Mouse (Mus musculus): ENCODE measurements around the gene Nolc1.
A peak's percentile ranks its signal among the peaks of the same experiment; 100 is the strongest.

Nolc1 gene

GRCm38 (mm10) chr19:46042476-46043011 lies 33.1 kb upstream of the Nolc1 start:
- no peak for DNase-seq (ENCODE audit: low spot score)

DNA sequence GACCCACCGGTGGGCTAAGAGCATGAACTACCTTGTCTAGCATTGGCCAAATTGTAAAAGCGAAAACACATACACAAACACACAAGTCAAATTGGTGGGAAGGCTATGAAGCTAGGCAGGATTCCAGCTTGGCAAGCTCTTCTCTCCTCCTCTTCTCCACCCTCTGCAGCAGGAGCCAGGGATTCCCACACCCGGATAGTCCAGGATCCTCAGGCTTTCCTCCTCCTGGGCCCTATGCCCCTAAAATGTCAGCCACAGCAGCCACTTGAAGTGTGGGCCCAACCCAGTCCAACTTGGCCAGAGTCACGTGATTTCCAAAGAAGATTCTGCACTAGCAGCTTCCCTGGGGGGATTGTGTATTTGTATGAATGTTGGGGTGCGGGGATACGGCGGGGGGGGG lies 32.3 kb upstream of the Nolc1 start:
- DNase-seq (ENCODE audit: low spot score) = no peak

DNA sequence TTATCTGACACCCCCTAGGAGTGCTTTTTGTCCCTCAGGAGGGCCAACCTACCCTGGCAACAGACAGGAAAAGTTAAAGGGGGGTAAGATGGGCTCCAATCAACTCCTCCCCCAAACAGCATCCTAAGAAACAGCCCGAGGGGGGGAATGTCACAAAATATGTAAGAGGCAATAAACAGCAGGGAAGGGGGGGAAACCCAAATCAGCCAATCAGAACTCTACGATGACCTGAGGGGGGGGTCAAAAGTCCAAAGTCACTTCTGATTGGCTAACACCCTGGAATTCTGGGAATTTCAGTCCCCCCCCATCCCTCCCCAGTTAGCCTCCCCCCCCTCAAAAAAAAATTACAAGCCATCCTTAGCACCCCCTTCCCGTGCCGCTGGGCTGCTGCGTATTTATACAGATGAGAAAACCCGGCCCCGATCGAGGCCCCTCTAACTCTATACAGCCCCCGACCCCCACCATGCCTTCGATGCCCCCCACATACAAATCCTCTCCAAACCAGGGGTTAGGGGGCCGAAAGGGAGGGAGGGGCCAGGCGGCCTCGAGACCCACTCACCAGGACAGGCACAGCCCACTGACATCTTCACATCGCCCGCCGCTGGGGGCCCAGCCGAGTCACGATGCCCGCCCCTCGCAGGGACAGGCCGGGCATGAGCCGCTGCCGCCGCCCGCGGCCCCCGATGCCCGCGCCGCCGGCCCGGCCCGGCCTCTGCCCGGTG lies 31.2 kb upstream of the Nolc1 start, which contains the start of gene Pprc1:
Gene Pprc1 (plus strand): TSS at position 616 of the 722 bp plus-strand sequence.
- DNase-seq (ENCODE audit: low spot score) = no peak

GRCm38 (mm10) chr19:46044993-46045695 lies 30.5 kb upstream of the Nolc1 start, which contains the start of gene Ldb1:
TSS of gene Ldb1 (minus strand) at chr19:46045214.
- peak; percentile 69 for DNase-seq (ENCODE audit: low spot score)

- DNase-seq (ENCODE audit: low spot score) = peak; percentile 55
Measured at GRCm38 (mm10) chr19:46045696-46046311, 29.9 kb upstream of the Nolc1 start.

DNA sequence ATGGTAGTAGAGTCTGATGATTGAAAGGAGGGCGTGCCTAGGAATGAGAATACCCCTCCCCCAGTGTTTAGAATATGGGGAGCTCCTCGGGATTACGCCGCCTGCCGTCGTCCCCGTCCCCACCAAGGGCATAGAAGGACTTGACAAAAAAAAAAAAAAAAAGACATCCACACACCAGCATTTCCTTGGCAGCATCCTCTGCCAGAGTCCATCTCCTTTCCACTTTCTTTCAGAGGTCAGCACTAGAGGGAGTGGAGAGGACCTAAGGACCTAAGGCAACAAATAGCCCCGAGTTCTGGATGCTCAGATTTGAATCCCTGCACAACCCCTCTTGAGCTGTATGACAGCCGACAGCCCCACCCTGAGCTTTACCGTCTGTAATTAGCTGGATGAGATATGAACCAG lies 29.0 kb upstream of the Nolc1 start:
- no peak for DNase-seq (ENCODE audit: low spot score)

- DNase-seq (ENCODE audit: low spot score) = no peak
Measured at GRCm38 (mm10) chr19:46047426-46047825, 28.2 kb upstream of the Nolc1 start.

DNA sequence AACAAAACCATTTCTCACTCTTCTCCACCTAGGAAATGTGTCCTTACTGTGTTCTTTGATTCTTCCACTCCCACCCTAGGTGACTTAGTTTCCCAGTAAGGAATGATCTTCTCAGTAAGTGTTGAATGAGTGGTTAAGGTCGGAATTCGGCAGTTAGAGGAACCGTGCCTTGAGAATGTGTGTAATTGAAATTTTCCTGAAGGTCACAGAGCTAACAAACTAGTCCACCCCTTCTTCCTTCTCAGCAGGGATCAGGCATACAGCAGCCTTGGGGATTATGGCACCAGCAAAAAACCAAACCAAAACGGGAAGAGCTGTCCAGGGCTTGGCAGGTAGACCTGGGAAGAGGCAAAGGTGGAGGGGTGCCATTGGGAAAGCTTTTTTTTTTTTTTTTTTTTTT lies 26.5 kb upstream of the Nolc1 start:
- DNase-seq (ENCODE audit: low spot score) = no peak

DNA sequence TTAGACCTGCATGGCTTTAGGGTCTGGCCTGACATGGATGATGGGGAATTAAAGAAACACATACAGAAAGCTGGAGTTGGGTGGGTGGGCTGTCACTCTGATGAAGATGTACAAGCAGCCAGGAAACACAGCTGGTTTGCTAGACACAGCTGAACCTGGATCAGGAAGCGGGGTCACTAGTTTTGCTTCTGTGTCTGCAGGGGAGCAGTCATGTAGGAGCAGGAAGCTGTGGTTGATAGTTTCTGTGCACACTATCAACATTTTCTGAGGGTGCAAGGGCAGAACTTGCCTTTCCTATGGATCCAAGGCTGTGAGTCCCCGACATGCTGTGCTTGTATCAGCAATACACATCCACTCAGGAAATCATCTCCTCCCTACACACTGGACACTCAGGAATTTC lies 25.2 kb upstream of the Nolc1 start:
- no peak for DNase-seq (ENCODE audit: low spot score)

GRCm38 (mm10) chr19:46055752-46056387 lies 19.8 kb upstream of the Nolc1 start:
- DNase-seq (ENCODE audit: low spot score) = no peak

GRCm38 (mm10) chr19:46056388-46056946 lies 19.2 kb upstream of the Nolc1 start:
- peak; percentile 75 for DNase-seq (ENCODE audit: low spot score)

DNA sequence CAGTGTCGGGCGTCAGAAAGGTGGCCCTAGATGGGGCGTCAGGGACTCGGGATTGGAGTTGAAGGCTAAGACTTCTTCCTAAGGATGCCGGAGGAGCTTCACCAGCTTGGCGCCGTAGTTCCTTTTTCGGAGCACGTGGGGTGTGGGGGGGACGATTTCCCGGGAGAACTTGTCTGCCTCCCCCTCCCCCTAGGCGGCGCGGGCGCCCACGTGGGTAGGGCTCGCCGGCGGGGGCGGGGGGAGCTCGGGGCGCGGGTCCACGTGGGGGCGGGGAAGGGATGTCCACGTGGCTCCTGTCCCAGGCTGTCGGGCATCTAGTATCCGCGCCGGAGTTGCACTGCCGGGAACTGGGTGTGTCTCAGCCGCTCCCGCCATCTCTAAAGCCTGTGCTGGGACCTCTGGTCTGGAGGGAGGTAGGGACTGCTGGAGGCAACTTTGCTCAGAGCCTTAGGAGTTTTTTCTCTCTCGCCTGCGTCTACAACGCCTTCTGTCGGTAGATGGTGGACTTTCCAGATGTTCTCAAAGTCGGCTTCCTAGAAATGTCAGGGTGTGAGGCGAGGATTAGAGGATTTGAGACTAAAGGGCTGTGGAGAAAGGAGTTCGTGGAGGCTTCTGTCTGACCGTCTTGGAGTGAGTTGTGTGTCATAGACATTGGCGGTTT lies 18.6 kb upstream of the Nolc1 start:
- peak; percentile 58 for DNase-seq (ENCODE audit: low spot score)

DNA sequence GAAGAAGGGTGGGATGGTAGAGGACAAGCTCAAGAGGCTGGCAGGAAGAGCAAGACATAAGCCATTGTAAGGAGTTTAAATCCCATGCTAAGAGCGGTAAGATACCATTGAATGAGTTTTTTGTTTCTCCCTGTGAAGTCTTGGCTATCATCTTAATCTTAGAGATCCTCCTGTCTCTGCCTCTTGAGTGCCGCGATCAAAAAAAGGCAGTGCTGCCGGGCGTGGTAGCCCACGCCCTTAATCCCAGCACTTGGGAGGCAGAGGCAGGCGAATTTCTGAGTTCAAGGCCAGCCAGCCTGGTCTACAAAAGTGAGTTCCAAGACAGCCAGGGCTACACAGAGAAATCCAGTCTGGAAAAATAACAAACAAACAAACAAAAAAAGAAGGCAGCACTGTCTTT lies 17.2 kb upstream of the Nolc1 start:
- DNase-seq (ENCODE audit: low spot score) = no peak

DNA sequence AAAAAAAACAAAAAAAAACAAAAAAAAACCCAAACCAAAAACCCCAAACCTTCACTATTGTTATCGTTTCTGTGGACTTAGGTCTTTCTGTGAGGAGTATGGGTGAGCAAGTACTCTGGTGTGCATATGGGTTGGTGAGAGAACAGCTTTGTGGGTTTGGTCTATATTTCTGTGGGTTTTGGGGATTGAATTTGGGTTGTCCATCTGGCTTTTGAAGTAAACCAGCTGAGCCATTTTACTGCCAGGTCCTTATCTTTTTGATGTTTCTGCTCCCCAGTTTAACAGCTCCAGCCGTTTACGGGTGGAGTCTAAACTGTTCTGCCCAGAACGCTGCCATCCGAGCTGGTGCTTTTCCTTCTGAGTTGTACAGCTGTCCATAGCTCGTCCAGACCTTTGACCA lies 14.8 kb upstream of the Nolc1 start:
- no peak for DNase-seq (ENCODE audit: low spot score)

GRCm38 (mm10) chr19:46068054-46068453 lies 7.6 kb upstream of the Nolc1 start:
- DNase-seq (ENCODE audit: low spot score) = no peak

DNA sequence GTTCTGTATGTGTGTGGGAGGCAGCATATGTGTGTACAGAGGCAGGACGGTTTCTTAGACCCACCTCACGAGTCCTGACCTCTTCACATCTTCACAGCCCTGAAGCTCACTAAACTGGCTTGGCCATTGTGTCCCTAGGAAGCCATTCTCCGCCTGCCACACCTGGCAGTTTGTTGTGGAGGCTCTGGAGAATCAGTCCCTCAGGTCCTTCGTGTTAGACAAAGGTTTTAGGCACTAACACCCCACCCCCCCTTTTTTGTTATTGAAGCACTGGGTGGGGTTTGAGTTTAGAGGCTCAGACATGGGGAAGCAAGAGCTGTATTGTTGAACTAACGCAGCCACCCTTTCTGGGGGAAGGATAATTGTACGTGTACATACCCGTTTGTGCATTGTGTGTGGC lies 2.4 kb upstream of the Nolc1 start:
- no peak for DNase-seq (ENCODE audit: low spot score)

DNA sequence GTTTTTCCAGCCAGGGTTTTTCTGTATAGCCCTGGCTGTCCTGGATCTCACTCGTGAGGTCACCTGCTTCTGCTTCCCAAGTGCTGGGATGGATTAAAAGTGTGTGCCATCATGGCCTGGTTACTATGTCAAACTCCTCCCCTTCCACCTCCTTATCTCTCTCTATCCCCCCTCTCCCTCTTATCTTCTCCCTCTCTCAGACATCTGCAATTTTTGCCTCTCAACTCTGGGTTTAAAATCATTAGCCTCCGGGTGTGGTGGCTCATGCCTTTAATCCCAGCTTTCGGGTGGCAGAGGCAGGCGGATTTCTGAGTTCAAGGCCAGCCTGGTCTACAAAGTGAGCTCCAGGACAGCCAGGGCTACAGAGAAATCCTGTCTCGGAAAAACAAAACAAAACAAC lies 1.4 kb upstream of the Nolc1 start:
- no peak for DNase-seq (ENCODE audit: low spot score)

DNA sequence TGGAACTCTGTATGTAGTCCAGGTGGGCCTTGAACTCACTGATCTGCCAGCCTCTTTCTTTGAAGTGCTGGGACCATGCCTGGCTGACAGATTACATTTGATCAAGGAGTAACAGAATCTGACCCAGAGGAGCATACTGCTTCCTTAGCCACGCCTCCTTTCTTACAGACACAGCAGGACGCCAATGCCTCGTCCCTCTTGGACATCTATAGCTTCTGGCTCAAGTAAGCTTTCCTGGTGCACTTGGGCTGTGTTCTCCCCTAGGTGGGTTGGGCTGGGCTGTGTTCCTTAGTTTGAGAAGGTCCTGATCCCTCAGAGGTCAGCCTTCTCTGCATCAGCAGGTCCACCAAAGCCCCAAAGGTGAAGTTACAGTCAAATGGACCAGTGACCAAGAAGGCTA lies 2.9 kb downstream of the Nolc1 start:
- DNase-seq (ENCODE audit: low spot score) = no peak

GRCm38 (mm10) chr19:46085185-46085584 lies 9.5 kb downstream of the Nolc1 start:
- DNase-seq (ENCODE audit: low spot score) = no peak

DNA sequence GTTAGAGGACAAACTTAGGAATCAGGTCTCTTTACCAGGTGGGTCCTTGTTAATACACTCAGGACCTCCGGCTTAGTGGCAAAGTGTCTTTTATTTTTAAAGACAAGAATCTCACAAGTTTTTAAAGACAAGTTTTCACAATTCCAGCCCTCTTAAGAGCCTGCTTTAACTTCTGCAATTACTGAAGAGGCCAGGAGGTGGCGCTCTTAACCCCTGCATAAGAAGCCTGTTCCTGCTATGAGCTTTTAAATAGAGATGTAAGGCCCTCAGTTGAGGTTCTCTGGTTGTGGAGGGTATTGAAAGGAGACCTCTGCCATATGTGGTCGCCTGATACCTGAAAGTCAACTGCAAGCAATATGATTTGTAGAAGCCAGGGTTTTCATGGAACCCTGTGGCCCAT lies 10.7 kb downstream of the Nolc1 start:
- DNase-seq (ENCODE audit: low spot score) = no peak

DNA sequence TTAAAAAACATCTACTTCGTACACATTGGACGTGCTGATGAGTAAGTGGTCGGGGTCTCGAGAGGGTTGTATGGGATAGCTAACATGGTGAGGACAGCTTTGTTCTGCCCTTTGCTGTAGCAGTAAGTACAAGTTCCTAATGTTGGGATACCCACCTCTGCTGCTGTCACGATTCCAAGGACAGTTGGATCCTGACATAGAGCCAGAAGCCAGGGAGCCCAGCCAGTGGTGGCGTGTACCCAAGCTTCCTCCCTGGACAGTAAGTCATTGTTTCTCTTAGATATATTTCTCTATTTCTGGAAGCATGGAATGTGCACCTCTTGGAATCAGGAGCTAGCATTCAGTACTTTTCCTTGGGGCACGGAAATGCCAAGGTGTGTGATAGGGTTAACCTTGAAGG lies 12.2 kb downstream of the Nolc1 start:
- no peak for DNase-seq (ENCODE audit: low spot score)

GRCm38 (mm10) chr19:46091641-46092040 lies 16.0 kb downstream of the Nolc1 start:
- no peak for DNase-seq (ENCODE audit: low spot score)
